Mouse (Mus musculus) frontal cortex, postnatal 36 days (tissue): ENCODE measurements around the gene Col16a1.

ENCODE experiments used
- DNase-seq, 2 experiments: peaks; one replicate each; pipeline ENCODE4 v3.0.0; 2022; ENCODE audit warnings: low spot score in 2 of 2

The Col16a1 gene

GRCm38 (mm10) chr4:130084331-130084945 is 36.8 kb downstream of the Col16a1 start:
- peak in 1 of 2 experiments; percentile 36 for DNase-seq

- DNase-seq, result no peak
Observed at GRCm38 (mm10) chr4:130085246-130085820, 37.7 kb downstream of the Col16a1 start.

GRCm38 (mm10) chr4:130087293-130087692 is 39.7 kb downstream of the Col16a1 start:
- peak; percentile 97 to 98 for DNase-seq

- no peak for DNase-seq
Observed at GRCm38 (mm10) chr4:130095137-130095536, 47.5 kb downstream of the Col16a1 start.

- no peak for DNase-seq
Observed at GRCm38 (mm10) chr4:130101183-130101582, 53.5 kb downstream of the Col16a1 start.

- no peak for DNase-seq
Observed at GRCm38 (mm10) chr4:130102111-130102651, 54.5 kb downstream of the Col16a1 start, which contains the start of gene Pef1. Gene Pef1, plus strand, starts transcription at chr4:130102558.

GRCm38 (mm10) chr4:130103632-130104031 is 56.0 kb downstream of the Col16a1 start:
- no peak for DNase-seq

- DNase-seq, result no peak
Observed at GRCm38 (mm10) chr4:130104584-130104983, 56.9 kb downstream of the Col16a1 start.

GRCm38 (mm10) chr4:130107065-130107443 is 59.4 kb downstream of the Col16a1 start:
- DNase-seq, result no peak

- peak; percentile 100 for DNase-seq
Observed at GRCm38 (mm10) chr4:130107444-130108131, 59.9 kb downstream of the Col16a1 start.

GRCm38 (mm10) chr4:130108929-130109328 is 61.3 kb downstream of the Col16a1 start:
- no peak for DNase-seq

GRCm38 (mm10) chr4:130109666-130110065 is 62.0 kb downstream of the Col16a1 start:
- no peak for DNase-seq

- DNase-seq, result peak; percentile 31 to 43
Observed at GRCm38 (mm10) chr4:130110091-130110490, 62.5 kb downstream of the Col16a1 start.

GRCm38 (mm10) chr4:130112299-130112698 is 64.7 kb downstream of the Col16a1 start:
- peak; percentile 13 to 17 for DNase-seq

- DNase-seq, result no peak
Observed at GRCm38 (mm10) chr4:130112732-130113131, 65.1 kb downstream of the Col16a1 start.

GRCm38 (mm10) chr4:130120752-130121151 is 73.1 kb downstream of the Col16a1 start:
- DNase-seq, result no peak

GRCm38 (mm10) chr4:130121560-130121959 is 73.9 kb downstream of the Col16a1 start:
- no peak for DNase-seq

- DNase-seq, result no peak
Observed at GRCm38 (mm10) chr4:130123020-130123419, 75.4 kb downstream of the Col16a1 start.

GRCm38 (mm10) chr4:130124110-130124509 is 76.5 kb downstream of the Col16a1 start:
- no peak for DNase-seq

GRCm38 (mm10) chr4:130125164-130125563 is 77.5 kb downstream of the Col16a1 start:
- DNase-seq, result no peak

- no peak for DNase-seq
Observed at GRCm38 (mm10) chr4:130125935-130126334, 78.3 kb downstream of the Col16a1 start.

GRCm38 (mm10) chr4:130128907-130129306 is 81.3 kb downstream of the Col16a1 start:
- DNase-seq, result no peak

GRCm38 (mm10) chr4:130130082-130130481 is 82.4 kb downstream of the Col16a1 start:
- DNase-seq, result no peak
